Mouse (Mus musculus) cerebellum, adult 2 months (tissue): ENCODE measurements at regions not wholly inside any gene's neighbourhood (a gene's known extent, or its start where the extent isn't known, plus 50 kb on each side); places are given as distances from the start of the nearest gene placed in this dataset.

Experiments
- DNase-seq, 2 experiments: peaks; one replicate each; pipeline ENCODE4 v3.0.0; 2021
- H3K27ac ChIP-seq: fragments of 200-500 bp; 2 replicates; pipeline ENCODE4 v1.5.1; 2012; ENCODE audit warnings: low read length, control low read depth, inconsistent platforms; ENCODE audit not compliant: insufficient read depth
- H3K27me3 ChIP-seq: fragments of 200-500 bp; 2 replicates; pipeline ENCODE4 v1.6.1; 2012; ENCODE audit warnings: inconsistent platforms, mild to moderate bottlenecking, low read length, moderate library complexity; ENCODE audit not compliant: control insufficient read depth, insufficient read depth
- H3K4me1 ChIP-seq: fragments of 200-500 bp; 2 replicates; pipeline ENCODE4 v1.6.1; 2011; ENCODE audit warnings: low read length; ENCODE audit not compliant: control insufficient read depth, insufficient read depth
- H3K4me3 ChIP-seq: fragments of 200-500 bp; replicated peaks from 2 replicates; pipeline ENCODE3; 2011; ENCODE audit warnings: mild to moderate bottlenecking, low read depth, low read length, control low read depth; ENCODE audit not compliant: insufficient read depth
- CTCF ChIP-seq: fragments of 200-500 bp; IDR thresholded peaks from 2 replicates; pipeline ENCODE4 v1.5.1; 2011; ENCODE audit warnings: low read depth, mild to moderate bottlenecking, control low read depth, low read length, moderate library complexity, borderline replicate concordance; ENCODE audit not compliant: insufficient read depth
- POLR2A ChIP-seq: fragments of 200-500 bp; IDR thresholded peaks from 2 replicates; pipeline ENCODE4 v1.6.1; 2011; ENCODE audit warnings: low read length, control low read depth, borderline replicate concordance; ENCODE audit not compliant: insufficient read depth
- WGBS: fragments of 180-500 bp; shearing (Covaris S2); methylation state at CpG from one replicate; pipeline ENCODE4 v1.1.7; 2018; 5-methylcytosine and 5-hydroxymethylcytosine counted together

GRCm38 (mm10) chr3:150640004-150640676 is 797.5 kb upstream of the Adgrl4 start:
- 96% methylated on average over 8 of the region's 8 CpGs for WGBS
- no peak overlapping the region for H3K27ac ChIP-seq
- no peak for DNase-seq
- H3K27me3 ChIP-seq = no peaks in the 10 kb centered on the region
- no peaks in the 10 kb centered on the region for H3K4me1 ChIP-seq
- no peak overlapping the region for H3K4me3 ChIP-seq
- no peak for TF ChIP-seq POLR2A
- TF ChIP-seq CTCF = no peak

- Histone ChIP-seq H3K4me3 (no peak overlapping the region), H3K27me3 (no peaks in the 10 kb centered on the region), H3K4me1 (no peaks in the 10 kb centered on the region), H3K27ac (no peak overlapping the region)
- TF ChIP-seq CTCF (no peak), POLR2A (no peak)
- WGBS = 41% methylated on average over 3 of the region's 3 CpGs
- no peak for DNase-seq
Measured at GRCm38 (mm10) chr3:150648040-150648439, 789.6 kb upstream of the Adgrl4 start.

- 30% methylated on average over 3 of the region's 3 CpGs for WGBS
- no peaks in the 10 kb centered on the region for H3K4me1 ChIP-seq
- TF ChIP-seq CTCF (no peak), POLR2A (no peak)
- no peak overlapping the region for H3K27ac ChIP-seq
- no peak overlapping the region for H3K4me3 ChIP-seq
- no peak for DNase-seq
- H3K27me3 ChIP-seq = no peaks in the 10 kb centered on the region
Measured at GRCm38 (mm10) chr3:150649783-150650565, 787.7 kb upstream of the Adgrl4 start.

- H3K4me1 ChIP-seq = no peaks in the 10 kb centered on the region
Measured at GRCm38 (mm10) chr3:150695751-150696150, 741.9 kb upstream of the Adgrl4 start.

GRCm38 (mm10) chr3:150699990-150700389 is 737.7 kb upstream of the Adgrl4 start:
- H3K4me1 ChIP-seq = no peaks in the 10 kb centered on the region
- no peak overlapping the region for H3K4me3 ChIP-seq
- H3K27me3 ChIP-seq = no peaks in the 10 kb centered on the region
- WGBS = 90% methylated on average over 2 of the region's 2 CpGs
- no peak overlapping the region for H3K27ac ChIP-seq
- no peak for DNase-seq
- no peak for TF ChIP-seq CTCF

More at GRCm38 (mm10) chr3:150695751-150696150, 741.9 kb upstream of the Adgrl4 start:
- H3K27ac ChIP-seq = no peak overlapping the region
- DNase-seq = no peak
- no peaks in the 10 kb centered on the region for H3K27me3 ChIP-seq
- no peak overlapping the region for H3K4me3 ChIP-seq
- TF ChIP-seq CTCF (no peak), POLR2A (no peak)
- 64% methylated on average over 5 of the region's 5 CpGs for whole genome bisulfite sequencing
